In the genomic region with DNA sequence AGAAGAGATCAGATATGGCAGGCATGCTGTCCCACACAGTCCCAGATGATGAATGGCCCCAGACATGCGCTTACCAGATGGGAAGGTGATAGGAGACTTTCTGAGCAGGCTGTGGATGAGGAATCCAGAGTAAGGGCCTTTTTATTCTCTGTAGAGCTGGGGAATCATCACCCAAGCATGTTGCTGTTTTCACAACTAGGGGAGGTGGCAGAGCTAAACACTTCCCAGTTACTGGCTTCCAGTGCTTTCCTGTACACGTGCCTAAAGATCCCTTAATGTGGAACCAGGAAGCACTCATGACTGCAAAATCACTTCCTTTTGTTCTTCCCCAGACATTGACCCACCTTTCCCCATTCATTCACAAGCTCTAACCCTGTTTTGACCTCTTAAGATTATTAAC, we compare ENCODE assay signal across 43 mouse cellular contexts. TPM values are rescaled to one million over a fixed set of nuclear protein-coding genes. Genes with fewer than 3 reads are reported as not detected.
"Had no signal": no experiment of that assay in that cellular context is flagged by ENCODE, and none has a peak within 500 bp of the region (broad histone marks: within the 10 kb centered on the region; RNA-seq: fewer than 3 reads in every experiment).

Gene Lce3a (minus strand): TSS at position 101 of the 400 bp plus-strand sequence.

- H3K27me3 ChIP-seq: heart, embryonic 12.5 days; heart, embryonic 13.5 days; heart, embryonic 15.5 days; hindbrain, embryonic 12.5 days; hindbrain, embryonic 13.5 days; hindbrain, embryonic 15.5 days; intestine, embryonic 15.5 days; kidney, embryonic 15.5 days had no signal

- H3K4me1 ChIP-seq: heart, embryonic 10.5 days; heart, embryonic 12.5 days; heart, embryonic 13.5 days; heart, embryonic 15.5 days; hindbrain, embryonic 10.5 days; hindbrain, embryonic 12.5 days; hindbrain, embryonic 13.5 days; hindbrain, embryonic 15.5 days; intestine, embryonic 15.5 days; kidney, embryonic 15.5 days had no signal

- H3K9ac ChIP-seq: heart, embryonic 12.5 days; heart, embryonic 13.5 days; heart, embryonic 15.5 days; hindbrain, embryonic 12.5 days; hindbrain, embryonic 13.5 days; hindbrain, embryonic 14.5 days; hindbrain, embryonic 15.5 days; intestine, embryonic 15.5 days; kidney, embryonic 15.5 days had no signal

- DNase-seq: heart, postnatal 10 days; heart, postnatal 14 days; heart, postnatal 36 days; heart, postnatal 4 days; kidney, adult 11 months; kidney, adult 18-20 months; kidney, adult 2 months; kidney, adult 8-10 months; kidney, adult 9 months; kidney, postnatal 10 days; kidney, postnatal 14 days; kidney, postnatal 25 days; kidney, postnatal 36 days; kidney, postnatal 4 days; layer of hippocampus, adult 9-11 months; layer of hippocampus, postnatal 36 days had no signal

- H3K36me3 ChIP-seq: heart, embryonic 10.5 days; heart, embryonic 12.5 days; heart, embryonic 13.5 days; heart, embryonic 15.5 days; hindbrain, embryonic 10.5 days; hindbrain, embryonic 12.5 days; hindbrain, embryonic 13.5 days; hindbrain, embryonic 15.5 days; intestine, embryonic 15.5 days; kidney, embryonic 15.5 days had no signal

- H3K27ac ChIP-seq: heart, embryonic 10.5 days; heart, embryonic 13.5 days; heart, embryonic 15.5 days; hindbrain, embryonic 10.5 days; hindbrain, embryonic 12.5 days; hindbrain, embryonic 13.5 days; hindbrain, embryonic 14.5 days; hindbrain, embryonic 15.5 days; hindbrain, postnatal 0 days; intestine, embryonic 15.5 days; kidney, embryonic 15.5 days; kidney, postnatal 0 days; layer of hippocampus, adult 2 months had no signal

- H3K4me2 ChIP-seq: heart, embryonic 11.5 days; heart, embryonic 12.5 days; heart, embryonic 13.5 days; heart, embryonic 15.5 days; hindbrain, embryonic 12.5 days; hindbrain, embryonic 13.5 days; hindbrain, embryonic 14.5 days; hindbrain, embryonic 15.5 days; intestine, embryonic 15.5 days; kidney, embryonic 15.5 days had no signal

- ATAC-seq: hindbrain, embryonic 16.5 days; hindbrain, postnatal 0 days; inflammation-experienced regulatory T-cells, adult 6 months; intestine, embryonic 15.5 days; intestine, embryonic 16.5 days; intestine, postnatal 0 days had no signal

- H3K4me3 ChIP-seq: heart, embryonic 10.5 days; heart, embryonic 12.5 days; heart, embryonic 13.5 days; heart, embryonic 15.5 days; hindbrain, embryonic 10.5 days; hindbrain, embryonic 12.5 days; hindbrain, embryonic 13.5 days; hindbrain, embryonic 15.5 days; intestine, embryonic 15.5 days; kidney, embryonic 15.5 days; layer of hippocampus, adult 2 months had no signal

- H3K9me3 ChIP-seq: heart, embryonic 10.5 days; heart, embryonic 12.5 days; heart, embryonic 13.5 days; heart, embryonic 15.5 days; hindbrain, embryonic 10.5 days; hindbrain, embryonic 12.5 days; hindbrain, embryonic 13.5 days; hindbrain, embryonic 15.5 days; intestine, embryonic 15.5 days; kidney, embryonic 15.5 days had no signal

RNA-seq across cellular contexts. Expression of gene Lce3a, which starts in this region (rescaled TPM):
- polyA plus RNA-seq: heart, embryonic 10.5 days; heart, embryonic 11.5 days; heart, embryonic 12.5 days; heart, embryonic 13.5 days; heart, embryonic 14.5 days; heart, embryonic 15.5 days; heart, embryonic 16.5 days; heart, postnatal 0 days; hindbrain, embryonic 10.5 days; hindbrain, embryonic 11.5 days; hindbrain, embryonic 12.5 days; hindbrain, embryonic 13.5 days; hindbrain, embryonic 14.5 days; hindbrain, embryonic 15.5 days; hindbrain, embryonic 16.5 days; hindbrain, postnatal 0 days; inflammation-experienced regulatory T-cells, adult 6 months; intestine, embryonic 14.5 days; intestine, embryonic 15.5 days; intestine, embryonic 16.5 days; intestine, postnatal 0 days; kidney, adult 2 months; kidney, embryonic 14.5 days; kidney, embryonic 15.5 days; kidney, embryonic 16.5 days; kidney, postnatal 0 days; large intestine, adult 2 months had no signal
